Mouse (Mus musculus): ENCODE results near the gene Gm28635.

GRCm38 (mm10) chr2:84725770-84726169 lies 47.9 kb upstream of the Gm28635 start:
- TF ChIP-seq POLR2A (IDR thresholded peaks at IDR 0.05; ENCODE audit: borderline replicate concordance, control insufficient read depth, low read depth, low read length) (no peak), CTCF (IDR thresholded peaks at IDR 0.05; ENCODE audit: control insufficient read depth, insufficient read depth, low read length) (no peak)
